Mouse (Mus musculus): Measurements from ENCODE around the gene Ranbp9. TPM values are rescaled to one million over a fixed set of nuclear protein-coding genes. Genes with fewer than 3 reads are reported as not detected.

Ranbp9 gene
- 10 to 100 TPM; 40.5 to 45.0 TPM for total RNA-seq (2021)
- long read RNA-seq, experiment 1, transcript Ranbp9-201 (14 exons, 3,371 nt) = major isoform, 20 of 23 reads
- long read RNA-seq, experiment 1, partial matches to known transcripts = 0 of 23 reads
- long read RNA-seq, experiment 1, other reads (novel, unspliced or antisense) = 3 of 23 reads
- long read RNA-seq, experiment 2, transcript Ranbp9-201 (14 exons, 3,371 nt) = major isoform, 10 of 13 reads
- long read RNA-seq, experiment 2, partial matches to known transcripts = 1 of 13 reads
- long read RNA-seq, experiment 2, other reads (novel, unspliced or antisense) = 2 of 13 reads

- DNase-seq = peak; percentile 81 to 86
Observed at GRCm38 (mm10) chr13:43480957-43481858, at the start of gene Ranbp9. Gene Ranbp9, minus strand, starts transcription at chr13:43481282.

DNA sequence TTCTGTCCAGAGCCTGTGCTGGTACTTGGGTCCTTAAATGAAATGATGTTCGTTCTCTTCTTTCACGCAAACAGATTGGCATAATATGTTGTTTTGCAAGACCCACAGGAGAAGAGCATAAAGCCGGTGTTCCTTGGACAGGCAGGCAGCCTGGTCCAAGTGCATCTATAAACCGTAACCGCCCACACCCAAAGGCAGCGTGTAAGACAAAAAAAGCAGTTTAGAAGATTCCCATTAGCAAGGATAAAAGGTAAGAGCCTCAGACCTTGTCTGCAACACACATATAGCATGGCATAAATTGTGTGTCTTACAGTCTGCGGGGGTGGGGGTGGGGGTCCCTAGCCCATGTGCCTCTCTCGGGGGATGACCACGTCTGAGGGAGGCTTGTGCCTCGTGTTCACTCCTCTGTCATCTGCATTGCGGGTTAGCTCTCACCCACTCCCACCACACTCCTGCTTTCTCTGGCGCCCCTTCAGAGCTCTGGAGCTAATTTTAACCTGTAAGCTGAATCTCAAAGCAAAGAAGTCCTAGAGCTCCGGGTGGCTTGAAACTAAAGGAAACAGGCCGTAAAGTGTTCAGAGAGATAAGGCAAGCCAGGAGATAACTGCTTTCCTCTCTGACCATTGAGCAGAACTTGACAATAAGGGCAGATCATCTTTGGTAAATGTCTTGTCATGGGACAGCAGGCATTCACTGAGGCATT, 49.2 kb upstream of the Ranbp9 start:
- DNase-seq = no peak

GRCm38 (mm10) chr13:43526289-43526688, 45.2 kb upstream of the Ranbp9 start:
- DNase-seq = no peak

DNA sequence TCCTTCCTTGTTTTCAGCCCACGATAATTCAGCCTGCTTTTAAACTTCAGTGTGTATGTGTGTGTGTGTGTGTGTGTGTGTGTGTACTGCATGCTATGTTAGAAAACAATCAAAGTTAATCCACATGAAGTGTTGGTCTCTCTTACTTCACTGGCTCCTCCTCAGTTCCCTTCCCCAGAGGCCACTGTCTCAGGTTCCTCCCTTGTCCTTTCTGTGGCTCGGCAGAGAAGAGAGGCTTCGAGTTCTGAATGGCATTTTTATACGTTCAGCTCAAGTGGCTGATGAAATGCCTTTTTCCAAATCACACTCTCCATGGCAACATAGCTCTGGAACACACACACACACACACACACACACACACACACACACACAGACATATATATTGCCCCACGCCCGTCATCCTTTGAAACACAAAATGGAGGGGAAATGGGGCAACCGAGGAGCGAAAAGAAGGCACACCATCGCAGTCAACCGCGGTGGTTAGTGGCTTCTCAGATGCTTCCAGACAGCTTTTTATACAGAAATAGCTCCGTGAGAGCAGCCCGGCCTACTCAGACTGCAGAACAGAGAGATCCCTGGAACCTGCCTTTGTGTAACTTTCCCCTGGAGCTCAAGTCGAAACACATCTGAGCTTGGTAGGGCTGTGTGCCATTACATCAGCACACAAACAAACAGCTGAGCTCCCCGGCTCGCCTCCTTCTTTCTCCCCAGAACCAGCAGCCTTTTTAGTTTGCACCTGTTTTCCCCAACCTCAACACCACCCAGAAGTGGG, 44.5 kb upstream of the Ranbp9 start:
- peak in 1 of 2 experiments; percentile 41 for DNase-seq

GRCm38 (mm10) chr13:43524491-43525362, 43.6 kb upstream of the Ranbp9 start:
- peak; percentile 82 to 83 for DNase-seq

DNA sequence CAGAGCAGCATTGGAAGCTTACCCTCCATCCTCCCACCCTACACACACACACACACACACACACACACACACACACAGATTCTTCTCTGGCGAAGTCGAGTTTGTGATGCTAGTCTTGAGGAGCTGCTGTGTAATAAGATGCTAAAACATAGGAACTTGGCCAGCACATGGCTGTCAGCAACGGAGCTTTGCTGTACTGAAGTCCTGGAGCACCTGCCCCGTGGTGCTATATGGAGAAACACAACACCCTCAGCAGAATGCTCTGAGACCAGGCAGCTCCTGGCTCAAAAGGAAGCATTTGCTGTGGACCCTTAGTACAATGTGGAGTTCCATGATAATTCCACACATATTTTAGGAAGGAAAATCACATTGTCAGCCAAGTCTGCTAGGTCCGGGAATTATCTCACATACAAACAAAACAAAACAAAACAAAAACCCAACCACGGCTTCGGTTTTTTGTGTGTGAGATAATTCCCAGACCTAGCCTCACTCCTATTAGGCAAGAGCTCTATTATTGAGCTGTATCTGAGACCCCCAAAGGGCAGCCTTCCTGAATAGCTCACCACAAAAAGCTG, 42.9 kb upstream of the Ranbp9 start:
- DNase-seq = peak; percentile 20 to 54

GRCm38 (mm10) chr13:43521940-43522339, 40.9 kb upstream of the Ranbp9 start:
- peak; percentile 44 to 50 for DNase-seq

GRCm38 (mm10) chr13:43519251-43519650, 38.2 kb upstream of the Ranbp9 start:
- DNase-seq = no peak

DNA sequence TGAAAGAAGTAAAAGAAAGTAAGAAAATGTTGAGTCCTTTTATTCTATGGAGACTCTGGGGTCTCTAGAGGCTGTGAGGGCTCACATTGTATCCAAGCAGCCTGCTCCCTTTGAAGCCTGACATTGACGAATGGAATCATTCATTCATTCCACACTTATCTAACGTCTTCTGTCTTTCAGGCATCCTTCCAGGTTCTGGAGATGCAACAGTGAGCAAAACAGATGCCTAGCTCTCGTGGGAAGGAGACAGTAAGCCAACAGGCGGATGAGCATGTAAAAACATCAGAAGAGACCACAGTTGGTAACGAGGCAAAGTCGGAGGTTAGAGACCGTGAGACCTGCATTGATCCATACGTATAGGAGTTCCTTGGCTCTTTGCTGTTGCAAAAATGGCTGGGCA, 36.3 kb upstream of the Ranbp9 start:
- peak; percentile 31 to 37 for DNase-seq

GRCm38 (mm10) chr13:43516931-43517330, 35.8 kb upstream of the Ranbp9 start:
- DNase-seq = peak; percentile 61 to 78

- DNase-seq = no peak
Observed at GRCm38 (mm10) chr13:43516119-43516518, 35.0 kb upstream of the Ranbp9 start.

GRCm38 (mm10) chr13:43514950-43515358, 33.9 kb upstream of the Ranbp9 start:
- no peak for DNase-seq

GRCm38 (mm10) chr13:43512736-43513135, 31.7 kb upstream of the Ranbp9 start:
- DNase-seq = no peak

GRCm38 (mm10) chr13:43505798-43506197, 24.7 kb upstream of the Ranbp9 start:
- DNase-seq = no peak

GRCm38 (mm10) chr13:43503395-43503850, 22.3 kb upstream of the Ranbp9 start:
- DNase-seq = peak; percentile 45 to 52

DNA sequence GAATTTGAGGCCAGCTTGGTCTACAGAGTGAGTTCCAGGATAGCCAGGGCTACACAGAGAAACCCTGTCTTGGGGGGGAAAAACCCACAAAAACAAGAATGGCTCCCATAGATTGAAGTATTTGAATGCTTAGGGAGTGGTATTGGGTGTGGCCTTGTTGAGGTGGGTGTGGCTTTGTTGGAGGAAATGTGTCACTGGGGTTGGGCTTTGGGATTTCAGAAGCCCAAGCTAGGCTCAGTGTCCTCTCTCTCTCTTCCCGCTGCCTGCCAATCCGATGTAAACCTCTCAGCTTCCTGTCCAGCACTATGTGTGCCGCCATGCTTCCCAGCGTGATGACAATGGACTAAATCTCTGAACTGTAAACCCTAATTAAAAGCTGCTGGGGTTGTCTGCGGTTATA, 20.5 kb upstream of the Ranbp9 start:
- DNase-seq = no peak

DNA sequence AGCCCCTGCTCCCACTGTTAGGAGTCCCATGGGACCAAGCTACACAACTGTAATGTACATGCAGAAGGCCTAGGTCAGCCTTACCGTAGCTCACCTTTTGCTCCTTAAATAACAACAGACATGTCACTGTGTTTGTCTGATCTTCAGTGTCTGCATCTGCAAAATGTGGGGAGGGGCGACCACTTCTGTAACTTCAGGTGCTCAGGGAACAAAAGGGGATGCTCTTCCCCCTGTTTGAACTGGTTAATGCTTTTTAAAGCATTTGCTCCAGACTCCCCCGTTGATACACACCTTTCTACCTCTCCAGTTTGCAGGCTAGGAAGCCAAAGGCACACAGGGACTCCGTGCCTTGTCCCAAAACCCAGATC, 19.4 kb upstream of the Ranbp9 start:
- no peak for DNase-seq

- no peak for DNase-seq
Observed at GRCm38 (mm10) chr13:43499731-43500482, 18.8 kb upstream of the Ranbp9 start.

DNA sequence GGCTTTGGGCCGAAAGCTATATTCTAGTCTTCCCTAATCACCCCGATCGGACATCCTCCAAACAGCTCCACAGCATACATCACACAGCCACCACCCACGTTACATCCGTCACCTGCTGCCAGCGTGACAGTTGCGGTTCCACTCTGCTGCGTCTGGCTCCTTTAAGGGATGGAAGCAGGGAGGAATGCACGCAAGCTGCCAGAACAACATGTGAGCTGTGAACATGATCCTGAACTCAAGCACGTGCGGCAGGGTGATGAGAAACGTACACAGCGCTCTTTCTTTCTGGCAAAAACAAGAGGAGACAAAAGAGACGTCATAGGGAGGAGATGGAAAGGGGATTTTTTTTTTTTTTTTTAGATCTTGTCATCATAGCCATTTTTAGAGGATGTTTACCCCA, 17.8 kb upstream of the Ranbp9 start:
- DNase-seq = peak; percentile 68 to 79

- DNase-seq = no peak
Observed at GRCm38 (mm10) chr13:43497769-43498168, 16.7 kb upstream of the Ranbp9 start.

Measured in heart, adult 18-20 months (tissue).